Mouse (Mus musculus) small intestine, adult 2 months (tissue): ENCODE data around the gene Fkbpl.

Experiments used
- CTCF ChIP-seq: fragments of 200-500 bp; IDR thresholded peaks from 2 replicates; pipeline ENCODE4 v1.5.1; 2012; ENCODE audit warnings: low read depth, mild to moderate bottlenecking, control low read depth, inconsistent platforms, low read length, moderate library complexity, mixed read lengths; ENCODE audit not compliant: insufficient replicate concordance, insufficient read length; ENCODE audit errors: extremely low read depth
- POLR2A ChIP-seq: fragments of 200-500 bp; IDR thresholded peaks from 2 replicates; pipeline ENCODE4 v1.6.1; 2012; ENCODE audit warnings: low read depth, mild to moderate bottlenecking, control low read depth, inconsistent platforms, low read length, moderate library complexity

DNA sequence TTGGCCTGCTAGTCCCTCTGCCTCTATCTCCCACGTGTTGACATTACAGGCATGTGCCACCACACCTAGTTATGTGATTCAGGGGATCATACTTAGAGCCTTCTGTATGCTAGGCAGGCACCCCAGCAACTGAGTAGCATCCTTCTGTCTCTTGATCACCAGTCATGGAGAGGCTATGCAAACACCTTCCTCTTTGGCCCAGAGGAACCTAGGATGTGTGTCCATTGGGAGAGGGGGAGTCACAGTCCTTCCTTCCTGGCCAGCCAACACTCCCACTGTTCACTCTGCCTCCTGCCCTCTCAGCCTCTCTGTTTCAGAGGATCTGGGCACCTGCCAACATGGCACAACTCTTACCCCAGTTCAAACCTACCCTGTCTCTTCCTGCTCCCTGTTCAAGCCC is 19.0 kb downstream of the Fkbpl start:
- TF ChIP-seq CTCF (no peak), POLR2A (no peak)
